Mouse (Mus musculus) cerebellum, adult 8-10 months (tissue): ENCODE data around the gene Pink1.
"Not testable (repeated sequence)": the region's sequence is repeated elsewhere in the genome, so short reads cannot be mapped to it uniquely, and the experiment has no call there.

Experiments
- DNase-seq: peaks from one replicate; pipeline ENCODE4 v3.0.0; 2022

Gene Pink1

DNA sequence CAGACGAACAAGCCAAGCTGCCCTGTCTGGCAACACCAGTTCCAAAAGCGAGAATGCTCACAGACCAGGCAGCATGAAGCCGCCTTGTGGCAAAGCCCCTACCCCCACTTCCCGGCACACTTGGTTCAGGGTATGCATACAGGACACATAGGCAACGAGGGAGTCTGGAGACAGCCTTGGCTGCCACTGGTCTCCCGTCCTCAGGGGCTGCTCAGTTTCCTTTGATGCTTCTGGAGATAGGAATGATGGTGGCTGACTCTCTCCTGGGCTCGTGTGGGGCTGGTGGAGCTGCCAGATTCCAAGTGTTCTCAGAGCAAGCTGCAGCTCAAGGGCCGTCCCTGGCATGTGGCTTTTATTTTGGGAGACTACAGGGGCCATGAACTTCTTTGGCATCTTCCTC lies 15.3 kb upstream of the Pink1 start:
- no peak for DNase-seq

DNA sequence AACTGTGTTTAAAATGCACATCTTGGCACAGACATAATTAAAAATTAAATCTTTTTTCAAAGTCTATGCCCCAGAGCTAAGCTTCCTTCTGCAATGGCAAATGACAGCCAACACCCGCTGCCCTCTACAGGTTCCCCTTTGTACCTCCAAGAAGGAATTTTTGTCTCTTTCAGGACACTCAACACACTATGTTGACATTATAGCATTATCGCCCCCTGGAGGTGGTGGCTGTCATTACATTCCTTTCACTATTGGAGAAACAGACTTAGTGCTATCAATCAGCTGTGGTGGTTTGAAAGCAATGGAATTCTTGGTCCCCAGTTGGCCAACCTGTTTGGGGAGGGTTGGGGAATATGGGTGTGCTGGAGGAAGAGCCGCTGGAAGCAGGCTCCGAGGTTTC lies 13.9 kb upstream of the Pink1 start:
- peak; percentile 61 for DNase-seq

DNA sequence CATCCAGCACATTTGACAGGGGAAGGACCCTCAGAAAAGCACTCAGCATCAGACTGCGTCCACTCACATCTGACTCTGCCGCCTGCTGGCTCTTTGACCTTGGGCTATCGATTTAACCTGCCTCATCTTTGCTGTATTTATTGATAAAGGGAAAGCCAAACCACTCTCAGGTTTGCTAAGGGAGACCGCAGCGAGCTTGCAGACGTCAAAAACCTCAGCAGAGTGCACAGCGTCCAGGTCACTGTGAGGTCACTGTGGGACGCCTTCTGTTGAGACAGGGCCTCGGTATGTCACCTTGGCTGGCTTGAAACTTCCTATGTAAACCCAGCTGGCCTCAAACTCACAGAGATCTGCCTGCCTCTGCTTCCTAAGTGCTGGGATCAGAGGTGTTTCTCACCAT lies 11.2 kb upstream of the Pink1 start:
- no peak for DNase-seq

DNA sequence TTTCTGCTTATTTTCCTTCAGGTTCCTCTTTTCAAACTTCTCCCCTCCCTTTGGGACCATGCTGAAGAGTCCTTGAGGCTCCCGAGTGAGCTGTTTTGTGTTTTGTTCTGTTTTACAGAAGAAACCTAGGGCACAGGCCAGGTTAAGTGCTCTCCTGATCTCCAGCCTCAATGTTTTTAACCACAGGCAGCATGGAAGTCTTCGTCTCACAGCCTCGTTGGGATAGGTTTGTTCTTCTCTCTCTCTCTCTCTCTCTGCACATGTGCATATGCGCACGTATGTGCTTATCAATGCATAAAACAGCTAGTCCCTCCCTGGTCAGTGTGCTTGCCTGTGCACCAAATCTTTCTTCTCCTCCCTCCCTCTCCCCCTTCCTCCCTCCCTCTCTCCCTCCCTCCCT lies 10.8 kb upstream of the Pink1 start:
- DNase-seq: no peak

DNA sequence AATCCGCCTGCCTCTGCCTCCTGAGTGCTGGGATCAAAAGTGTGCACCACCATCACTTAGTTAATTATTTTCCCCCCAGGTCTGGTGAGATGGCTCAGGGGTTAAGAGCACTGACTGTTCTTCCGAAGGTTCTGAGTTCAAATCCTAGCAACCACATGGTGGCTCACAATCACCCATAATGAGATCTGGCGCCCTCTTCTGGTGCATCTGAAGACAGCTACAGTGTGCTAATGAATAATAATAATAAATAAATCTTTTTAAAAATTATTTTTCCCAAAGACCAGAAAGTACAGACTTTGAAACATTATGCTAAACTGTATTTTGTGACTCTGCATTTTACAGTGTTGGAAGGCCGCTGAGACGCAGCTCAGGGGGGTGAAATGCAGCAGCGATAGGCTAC lies 9.5 kb upstream of the Pink1 start:
- no peak for DNase-seq

DNA sequence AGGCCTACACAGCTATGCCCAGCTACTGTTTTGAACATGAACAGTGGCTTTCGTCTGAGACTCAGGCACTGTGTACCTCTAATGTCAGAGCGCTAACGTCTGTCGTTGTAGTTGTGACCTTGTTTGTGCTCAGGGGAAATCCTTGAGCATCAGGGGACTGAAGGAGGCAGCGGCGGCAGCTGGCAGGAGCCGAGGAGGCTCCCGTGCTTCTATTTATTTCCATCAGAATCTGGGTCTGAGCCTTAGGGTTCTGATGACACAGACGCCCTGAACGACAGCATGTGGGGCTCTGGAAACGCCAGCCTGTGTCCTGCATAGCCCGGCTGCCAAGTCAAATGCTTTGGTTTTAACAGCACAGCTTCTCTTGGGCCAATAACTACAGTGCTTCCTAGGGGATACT lies 8.9 kb upstream of the Pink1 start:
- DNase-seq: no peak

DNA sequence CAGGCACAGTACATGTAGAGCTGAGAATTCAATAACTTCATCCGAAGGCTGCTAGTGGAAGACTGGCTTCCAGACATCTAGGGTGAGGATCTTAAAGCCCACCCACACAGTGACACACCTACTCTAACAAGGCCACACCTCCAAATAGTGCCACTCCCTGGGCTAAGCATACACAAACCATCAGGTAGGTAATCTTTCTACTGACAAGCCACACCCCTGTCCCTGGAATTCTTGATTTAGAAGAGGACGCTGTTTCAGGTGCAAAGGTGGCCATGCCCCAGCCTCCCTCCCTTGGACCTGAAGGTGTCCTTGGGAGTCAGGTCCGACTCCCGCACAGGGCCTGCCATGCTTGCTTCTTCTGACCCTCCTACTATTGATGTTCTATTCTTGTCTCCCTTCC lies 7.0 kb upstream of the Pink1 start:
- DNase-seq: no peak

DNA sequence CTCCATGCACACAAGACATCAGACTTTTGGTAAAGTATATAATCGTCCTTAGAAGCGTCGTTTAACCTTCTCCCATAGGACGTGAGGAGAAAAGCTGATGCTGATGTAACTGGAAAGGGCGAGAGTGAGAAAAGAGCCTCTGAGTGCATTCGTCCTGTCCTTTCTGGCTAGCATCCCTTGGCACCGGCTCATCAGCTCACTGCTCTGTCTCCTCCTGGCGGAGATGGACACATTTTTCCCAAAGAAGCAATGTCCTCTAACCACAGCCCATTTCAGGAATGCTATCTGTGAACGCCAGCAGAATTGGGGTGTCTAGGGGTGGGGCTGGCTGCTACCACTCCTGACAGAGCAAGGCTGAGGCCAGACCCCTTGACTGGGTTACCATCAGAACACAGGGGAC lies 5.5 kb upstream of the Pink1 start:
- DNase-seq: no peak

DNA sequence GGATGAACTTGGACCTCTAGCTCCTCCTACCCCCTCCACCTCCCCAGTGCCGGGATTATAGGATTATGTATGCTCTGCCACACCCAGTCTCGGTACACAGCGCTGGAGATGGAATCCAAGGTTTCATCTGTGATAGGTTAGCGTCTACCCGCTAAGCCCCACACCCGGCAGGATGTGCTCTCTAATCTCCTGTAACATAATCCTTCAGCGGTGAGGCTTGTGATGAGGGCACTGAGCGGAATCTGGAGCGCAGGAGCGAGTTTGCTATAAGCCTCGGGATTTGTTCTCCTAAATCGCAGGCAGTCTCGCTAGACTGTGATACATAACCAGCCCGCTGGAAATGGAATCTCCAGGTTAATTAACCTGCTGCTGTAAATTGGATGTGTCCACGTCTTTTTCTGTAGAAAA lies 4.2 kb upstream of the Pink1 start:
- DNase-seq: no peak

DNA sequence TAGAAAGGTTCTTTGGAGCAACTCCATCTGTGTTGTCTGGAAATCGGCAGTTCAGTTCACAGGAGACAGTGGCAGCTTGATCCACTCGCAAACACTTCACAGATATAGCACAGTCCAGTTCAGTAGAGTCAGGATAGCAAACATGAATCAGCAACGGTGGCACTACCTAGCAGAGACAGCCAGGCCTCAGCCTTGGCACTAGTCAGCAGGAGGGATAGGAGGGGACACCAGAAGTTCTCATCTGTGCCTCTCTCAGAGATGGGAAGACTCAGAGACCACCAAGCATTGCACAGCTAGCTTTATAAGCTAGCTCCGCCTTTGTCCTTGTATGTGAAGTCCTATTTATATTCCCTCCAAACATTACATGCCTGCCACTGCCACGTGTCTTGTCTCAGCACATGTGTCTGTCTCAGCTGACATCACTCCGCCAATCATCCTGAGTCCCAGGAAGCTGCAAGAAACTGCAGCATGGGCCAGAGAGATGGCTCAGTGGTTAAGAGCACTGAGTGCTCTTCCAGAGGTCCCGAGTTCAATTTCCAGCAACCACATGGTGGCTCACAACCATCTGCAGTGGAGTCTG lies 1.9 kb upstream of the Pink1 start:
- DNase-seq: no peak

DNA sequence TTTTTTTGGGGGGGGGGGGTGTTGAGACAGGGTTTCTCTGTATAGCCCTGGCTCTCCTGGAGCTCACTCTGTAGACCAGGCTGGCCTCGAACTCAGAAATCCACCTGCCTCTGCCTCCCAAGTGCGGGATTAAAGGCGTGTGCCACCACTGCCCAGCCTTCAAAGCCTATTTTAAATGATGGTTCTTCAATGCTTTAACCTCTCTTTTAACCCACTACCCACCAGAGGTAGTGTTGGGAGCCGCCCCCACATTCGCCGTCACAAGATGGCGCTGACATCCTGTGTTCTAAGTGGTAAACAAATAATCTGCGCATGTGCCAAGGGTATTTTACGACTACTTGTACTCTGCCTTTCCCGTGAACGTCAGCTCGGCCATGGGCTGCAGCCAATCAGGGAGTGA lies 1.0 kb upstream of the Pink1 start:
- DNase-seq: not testable (repeated sequence)

DNA sequence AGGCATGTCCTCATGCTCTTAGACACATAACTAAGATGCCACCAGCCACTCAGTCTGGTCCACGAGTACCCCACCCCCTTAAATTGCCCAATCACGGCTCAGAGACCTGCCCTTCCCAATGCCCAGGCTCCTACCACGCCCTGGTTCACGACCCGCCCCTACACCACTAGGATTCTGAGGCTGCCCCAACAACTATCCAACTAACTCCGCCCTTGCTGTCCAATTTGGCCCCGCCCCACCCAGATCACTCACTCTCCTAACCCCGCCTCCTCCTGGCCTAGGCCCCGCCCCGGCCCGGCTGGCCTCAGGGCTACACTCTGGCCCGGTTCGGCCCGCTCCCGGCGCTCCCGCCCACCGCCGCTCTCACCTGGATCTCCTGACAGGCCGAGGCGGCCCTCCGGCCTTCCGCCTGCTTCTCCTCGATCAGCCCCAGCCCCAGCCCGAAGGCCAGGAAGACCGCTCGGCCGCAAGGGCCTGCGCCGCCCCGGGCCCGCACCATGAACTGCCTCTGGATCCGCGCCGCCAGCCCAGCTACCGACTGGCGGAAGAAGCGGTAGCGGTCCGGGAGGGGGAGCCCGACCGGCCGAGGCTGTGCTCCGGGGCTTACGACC lies 536 bp downstream of the Pink1 start:
- DNase-seq: peak; percentile 96

DNA sequence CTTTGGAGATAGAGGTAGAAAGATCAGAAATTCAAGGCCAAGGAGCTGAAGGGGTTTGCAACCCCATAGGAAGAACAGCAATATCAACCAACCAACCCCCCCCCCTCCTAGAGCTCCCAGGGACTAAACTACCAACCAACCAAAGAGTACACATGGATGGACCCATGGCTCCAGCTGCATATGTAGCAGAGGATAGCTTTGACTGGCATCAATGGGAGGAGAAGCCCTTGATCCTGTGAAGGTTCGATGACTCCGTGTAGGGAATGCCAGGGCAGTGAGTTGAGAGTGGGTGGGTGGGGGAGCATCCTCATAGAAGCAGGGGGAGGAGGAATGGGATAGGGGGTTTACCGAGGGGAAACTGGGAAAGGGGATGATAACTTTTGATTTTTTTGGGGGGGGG lies 1.7 kb downstream of the Pink1 start:
- no peak for DNase-seq

DNA sequence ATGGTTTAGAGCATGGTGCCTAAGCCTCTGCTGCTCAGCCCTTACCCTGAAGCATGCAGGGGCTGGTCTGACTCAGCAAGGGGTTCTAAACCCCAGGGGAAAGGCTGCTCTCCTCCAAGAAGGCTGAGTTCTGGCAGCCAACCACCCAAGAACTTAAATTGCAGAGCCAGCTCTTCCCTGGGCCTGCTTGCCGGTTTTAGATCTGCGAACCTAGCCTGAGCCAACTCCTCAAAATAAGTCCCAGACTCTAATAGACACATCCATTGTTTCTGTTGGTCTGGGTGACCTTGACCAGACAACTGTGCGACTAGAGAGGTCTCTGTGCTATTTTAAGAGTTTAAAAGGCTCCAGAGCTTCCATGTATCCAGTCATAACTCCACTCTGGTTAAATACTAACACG lies 2.4 kb downstream of the Pink1 start:
- DNase-seq: no peak

DNA sequence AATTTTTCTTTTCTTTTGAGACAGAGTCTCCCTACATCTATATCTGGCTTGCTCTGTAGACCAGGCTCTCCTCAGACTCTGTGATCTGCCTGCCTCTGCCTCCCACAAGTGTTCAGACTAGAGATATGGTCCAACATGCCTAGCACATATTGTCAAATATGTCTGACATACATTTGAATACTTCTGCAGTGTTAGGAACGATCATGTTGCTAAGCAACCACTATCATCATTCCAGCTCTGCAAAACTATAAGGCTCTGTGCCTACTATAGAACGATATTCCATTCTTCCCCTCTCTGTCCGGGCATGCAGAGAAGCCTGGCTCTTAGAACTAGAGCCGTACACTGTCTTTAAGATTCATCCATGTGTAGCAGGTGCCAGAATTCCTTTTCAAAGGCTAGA lies 3.4 kb downstream of the Pink1 start:
- no peak for DNase-seq

DNA sequence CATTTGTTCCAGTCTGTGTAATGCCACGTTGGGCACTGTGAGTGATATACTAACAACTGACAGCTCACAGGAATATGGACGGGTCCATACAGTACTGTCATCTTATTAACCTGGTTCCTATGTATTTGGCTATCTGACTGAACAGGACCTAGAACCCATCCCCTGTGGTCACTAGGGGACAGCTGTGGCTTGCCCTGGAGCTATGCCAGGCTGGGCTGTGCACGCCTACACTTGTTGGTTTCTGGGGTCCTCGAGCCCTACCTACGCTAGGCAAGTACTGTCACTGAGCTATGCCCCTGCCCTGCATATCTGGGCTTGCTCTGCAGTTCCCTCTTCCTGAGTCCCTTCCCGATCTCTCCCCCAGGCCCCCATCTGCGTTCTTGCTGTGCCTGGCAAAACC lies 4.6 kb downstream of the Pink1 start:
- DNase-seq: no peak

DNA sequence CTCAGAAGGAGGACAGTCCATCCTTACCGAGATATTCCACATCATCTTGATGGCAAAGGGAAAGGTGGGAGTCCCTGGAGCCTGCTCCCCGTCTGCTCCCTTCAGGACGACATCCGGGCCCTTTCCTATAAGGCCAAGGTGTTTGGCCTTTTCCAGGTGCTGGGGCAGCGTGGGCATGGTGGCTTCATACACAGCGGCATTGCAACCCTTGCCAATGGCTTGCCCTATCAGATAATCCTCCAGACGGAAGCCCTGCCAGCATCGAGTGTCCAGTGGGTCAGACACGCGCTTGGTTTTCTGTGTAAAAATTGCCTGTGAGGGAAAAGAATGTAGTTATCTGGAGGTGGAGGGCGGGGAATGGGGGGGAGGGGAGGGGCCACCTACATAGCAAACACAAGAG lies 5.4 kb downstream of the Pink1 start:
- no peak for DNase-seq

DNA sequence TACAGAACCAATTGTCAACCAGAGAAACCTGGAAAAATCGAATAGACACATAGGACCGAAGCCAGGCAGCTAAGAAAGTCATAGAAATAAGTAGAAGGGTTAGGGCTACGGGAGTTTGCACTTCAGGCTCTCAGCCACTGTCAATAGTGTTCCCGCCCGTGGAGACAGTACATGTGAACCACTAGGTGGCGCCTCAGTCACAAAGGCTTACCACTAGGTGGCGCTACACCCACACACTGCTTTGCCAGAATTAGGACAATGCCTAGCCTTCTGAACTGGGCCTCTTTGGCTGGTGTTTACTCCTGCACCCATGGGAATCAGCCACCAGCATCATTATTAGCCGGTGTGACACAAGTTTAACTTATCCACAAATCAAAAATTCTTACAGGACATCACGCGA lies 6.6 kb downstream of the Pink1 start:
- peak; percentile 91 for DNase-seq

DNA sequence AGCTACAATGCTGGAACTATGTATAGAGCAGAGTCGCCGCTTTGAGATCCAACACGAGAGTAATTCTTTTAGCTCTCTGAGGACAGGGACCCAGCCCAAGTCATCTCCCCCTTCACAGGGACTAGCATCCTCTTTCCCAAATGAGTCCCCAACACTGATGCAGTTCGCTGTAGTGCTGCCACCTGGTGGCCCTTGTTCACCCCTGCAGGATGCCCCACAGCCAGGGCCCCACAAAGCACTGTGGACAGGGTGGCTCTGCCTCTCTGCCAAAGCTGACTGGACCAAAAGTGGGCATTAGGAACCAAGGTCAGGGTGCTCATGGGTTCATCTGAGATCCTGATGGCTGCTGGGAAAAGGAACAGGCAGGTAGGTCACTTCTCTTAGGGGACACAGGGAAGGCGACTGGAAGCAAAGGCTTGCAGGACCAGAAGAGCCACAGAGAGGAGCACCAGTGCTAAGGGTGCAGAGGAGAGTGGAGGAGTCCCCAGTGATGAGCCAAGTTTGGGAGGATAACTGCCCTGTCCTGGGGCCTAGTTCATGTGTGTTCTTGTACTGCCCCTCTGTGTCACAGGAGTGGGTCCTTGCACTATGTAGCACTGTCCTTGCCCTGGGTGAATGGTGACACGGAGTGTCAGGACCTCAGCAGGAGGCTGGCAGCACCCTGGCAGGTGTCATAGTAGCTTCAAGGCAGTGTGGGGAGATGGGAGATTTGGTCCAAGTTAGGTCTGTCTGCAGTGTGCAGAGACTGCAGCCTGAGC lies 7.4 kb downstream of the Pink1 start:
- peak; percentile 67 for DNase-seq

DNA sequence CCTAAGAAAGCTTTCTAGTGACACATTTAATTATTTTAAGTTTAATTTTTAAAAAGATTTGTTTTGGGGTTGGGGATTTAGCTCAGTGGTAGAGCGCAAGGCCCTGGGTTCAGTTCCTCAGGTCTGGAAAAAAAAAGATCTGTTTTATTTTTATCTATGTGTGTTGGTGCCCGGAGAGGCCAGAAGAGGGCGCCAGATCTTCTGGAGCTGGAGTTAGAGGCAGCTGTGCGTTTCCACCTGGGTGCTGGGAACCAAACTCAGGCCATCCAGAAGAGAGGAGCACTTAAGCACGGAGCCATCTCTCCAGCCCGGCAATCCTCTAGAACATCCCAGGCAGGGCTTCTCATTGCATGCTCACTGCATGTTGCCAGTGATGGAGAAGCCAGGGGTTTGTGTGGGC lies 9.7 kb downstream of the Pink1 start:
- no peak for DNase-seq

DNA sequence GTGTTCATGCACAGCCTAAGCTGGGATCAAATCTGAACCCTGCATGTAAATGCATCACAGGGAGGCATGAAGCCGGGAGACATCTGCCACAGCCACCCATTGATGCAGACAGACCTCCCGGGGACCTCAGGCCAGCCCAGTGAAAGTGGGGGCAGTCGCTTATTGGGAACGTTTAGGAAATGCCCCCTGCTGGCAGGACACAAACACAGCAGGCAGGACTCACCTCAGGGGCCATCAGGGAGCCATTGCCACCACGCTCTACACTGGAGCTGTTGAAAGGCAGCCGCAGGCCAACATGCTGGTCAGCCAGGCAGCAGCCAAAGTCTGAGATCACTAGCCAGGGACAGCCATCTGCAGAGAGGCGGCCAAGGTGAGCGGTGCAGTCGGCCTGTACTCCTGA lies 10.3 kb downstream of the Pink1 start:
- no peak for DNase-seq

DNA sequence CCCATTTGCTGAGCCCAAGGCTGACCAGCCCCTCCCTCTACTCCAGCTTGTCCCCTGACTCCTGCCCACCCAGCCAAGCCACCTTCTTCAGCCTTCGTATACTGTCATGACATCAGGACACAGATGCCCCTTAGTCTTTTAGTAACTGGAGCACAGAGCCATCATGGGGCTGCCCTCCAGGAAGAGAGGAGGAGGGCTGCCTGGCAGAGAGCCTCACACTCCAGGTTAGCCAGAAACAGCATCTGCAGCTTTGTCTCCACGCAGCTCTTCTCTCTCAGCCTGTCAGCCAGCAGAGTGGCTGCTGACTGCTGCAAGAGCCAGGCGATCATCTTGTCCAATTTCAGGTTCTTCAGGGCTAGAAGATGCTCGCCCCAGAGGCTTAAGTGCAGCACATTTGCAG lies 12.3 kb downstream of the Pink1 start:
- DNase-seq: no peak

DNA sequence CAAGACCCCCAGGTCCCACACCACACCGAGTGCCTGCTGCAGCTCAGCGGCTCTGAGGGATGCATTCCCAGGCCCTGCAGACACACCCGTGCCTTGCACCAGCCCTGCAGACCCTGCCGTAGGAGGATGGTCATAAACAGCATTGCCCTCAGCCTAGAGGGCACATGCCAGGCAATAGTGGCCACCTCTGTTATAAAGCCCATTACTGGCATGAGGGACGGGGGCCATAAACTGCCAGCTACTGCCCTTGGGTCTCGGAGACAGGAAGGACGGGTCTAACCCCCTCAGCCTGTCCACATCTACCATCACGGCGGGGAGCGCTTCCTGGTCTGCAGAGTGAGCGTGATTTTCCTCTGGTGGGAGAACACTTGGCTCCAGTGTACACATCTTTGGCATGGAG lies 13.1 kb downstream of the Pink1 start:
- DNase-seq: no peak

DNA sequence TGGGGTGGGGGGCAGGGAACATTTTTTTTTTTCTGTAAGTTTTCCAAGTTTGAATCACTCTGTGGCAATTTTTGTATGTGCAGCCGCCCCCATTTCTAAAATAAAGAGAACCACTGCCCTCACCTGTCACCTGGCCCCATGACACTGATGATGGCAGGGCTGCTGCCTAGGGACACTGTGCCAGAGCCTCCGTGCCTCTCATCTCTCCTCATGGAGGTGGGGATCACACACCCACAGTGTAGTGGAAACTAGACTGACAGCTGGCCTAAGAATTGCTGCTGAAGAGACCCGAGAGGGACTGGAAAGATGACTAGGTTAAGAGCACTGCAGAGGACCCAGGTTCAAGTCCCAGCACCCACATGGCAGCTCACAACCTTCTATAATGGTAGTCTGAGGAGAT lies 14.0 kb downstream of the Pink1 start:
- no peak for DNase-seq

DNA sequence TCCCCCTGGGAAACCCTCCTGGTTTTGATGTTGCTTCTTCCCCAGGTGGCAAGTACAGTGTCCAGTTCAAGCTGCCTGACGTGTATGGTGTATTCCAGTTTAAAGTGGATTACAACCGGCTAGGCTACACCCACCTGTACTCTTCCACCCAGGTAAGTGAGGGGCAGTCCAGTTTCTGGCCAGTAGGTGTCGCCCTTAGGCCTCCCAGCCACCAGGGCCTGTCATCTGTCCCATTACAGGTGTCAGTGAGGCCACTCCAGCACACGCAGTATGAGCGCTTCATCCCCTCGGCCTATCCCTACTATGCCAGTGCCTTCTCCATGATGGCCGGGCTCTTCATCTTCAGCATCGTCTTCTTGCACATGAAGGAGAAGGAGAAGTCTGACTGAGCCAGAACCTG lies 14.5 kb downstream of the Pink1 start:
- DNase-seq: peak; percentile 59
